Mouse (Mus musculus) embryonic facial prominence, embryonic 12.5 days (tissue): Measurements from ENCODE around the gene Sipa1l2. TPM values are rescaled to one million over a fixed set of nuclear protein-coding genes. Genes with fewer than 3 reads are reported as not detected.
A peak's percentile ranks its signal among the peaks of the same experiment; 100 is the strongest.

Source experiments
- ATAC-seq: fragments of 200-750 bp; cut with Nextera tagmentation; 2 replicates; pipeline ENCODE4 v1.8.0; 2017; ENCODE audit not compliant: insufficient number of reproducible peaks, insufficient read depth, low FRiP score, low TSS enrichment
- H3K27ac ChIP-seq: fragments of 300-500 bp; sonication (generic); 2 replicates; pipeline ENCODE4 v1.5.1; 2016; ENCODE audit warnings: mild to moderate bottlenecking
- H3K27me3 ChIP-seq: fragments of 300-500 bp; sonication (generic); 2 replicates; pipeline ENCODE4 v1.6.1; 2016; ENCODE audit warnings: mild to moderate bottlenecking, moderate library complexity
- H3K36me3 ChIP-seq: fragments of 300-500 bp; sonication (generic); 2 replicates; pipeline ENCODE4 v1.6.1; 2016; ENCODE audit warnings: mild to moderate bottlenecking
- H3K4me1 ChIP-seq: fragments of 300-500 bp; sonication (generic); 2 replicates; pipeline ENCODE4 v1.6.1; 2016
- H3K4me2 ChIP-seq: fragments of 300-500 bp; sonication (generic); replicated peaks from 2 replicates; pipeline ENCODE4 v1.6.1; 2016; ENCODE audit warnings: mild to moderate bottlenecking, moderate library complexity
- H3K4me3 ChIP-seq: fragments of 300-500 bp; sonication (generic); 2 replicates; pipeline ENCODE4 v1.5.1; 2016; ENCODE audit warnings: mild to moderate bottlenecking
- H3K9ac ChIP-seq: fragments of 300-500 bp; sonication (generic); 2 replicates; pipeline ENCODE4 v1.6.1; 2016; ENCODE audit warnings: mild to moderate bottlenecking, moderate library complexity
- H3K9me3 ChIP-seq: fragments of 300-500 bp; sonication (generic); 2 replicates; pipeline ENCODE4 v1.6.1; 2016; ENCODE audit warnings: mild to moderate bottlenecking, moderate library complexity
- WGBS: fragments of 180-500 bp; shearing (Covaris S2); methylation state at CpG from one replicate; pipeline ENCODE4 v1.1.7; 2016; 5-methylcytosine and 5-hydroxymethylcytosine counted together
- polyA plus RNA-seq: library from polyadenylated mRNA; unstranded; fragments of >200 nt; fragmentation: Nextera tagmentation; extraction: Ambion mirVana; gene quantifications from 2 replicates; pipeline ENCODE4 v1.2.1, GENCODE M21; 2016

The Sipa1l2 gene
- polyA plus RNA-seq, 1 experiment from 2014 or later, result 24.2 TPM

GRCm38 (mm10) chr8:125372596-125372995 lies 197.0 kb downstream of the Sipa1l2 start:
- ATAC-seq, result no peak
- no peaks in the 10 kb centered on the region for H3K9me3 ChIP-seq
- peaks cover 15% of the 10 kb centered on the region for H3K4me1 ChIP-seq
- H3K27me3 ChIP-seq, result no peaks in the 10 kb centered on the region
- H3K36me3 ChIP-seq, result no peaks in the 10 kb centered on the region
- 86% methylated on average over 4 of the region's 4 CpGs for WGBS
- H3K9ac ChIP-seq, result no peak overlapping the region
- H3K4me3 ChIP-seq, result no peak overlapping the region
- H3K4me2 ChIP-seq, result no peak overlapping the region
- H3K27ac ChIP-seq, result no peak overlapping the region

- Histone ChIP-seq H3K4me3 (no peak overlapping the region), H3K4me2 (no peak overlapping the region), H3K9me3 (no peaks in the 10 kb centered on the region), H3K27ac (0 out of 2 replicates have a peak overlapping the region, but pooled peaks have one; percentile 2), H3K9ac (no peak overlapping the region), H3K27me3 (no peaks in the 10 kb centered on the region; the same call in 1 of the 2 replicates), H3K4me1 (peaks cover 15% of the 10 kb centered on the region), H3K36me3 (no peaks in the 10 kb centered on the region)
- ATAC-seq, result 0 out of 2 replicates have a peak, but pooled peaks have one; percentile 17
- WGBS, result 47% methylated on average over 8 of the region's 8 CpGs
These were observed 199.9 kb downstream of the Sipa1l2 start for GRCm38 (mm10) chr8:125369491-125370236.

GRCm38 (mm10) chr8:125368341-125369035 lies 201.1 kb downstream of the Sipa1l2 start:
- Histone ChIP-seq H3K9ac (no peak overlapping the region), H3K4me2 (no peak overlapping the region), H3K9me3 (no peaks in the 10 kb centered on the region), H3K4me1 (peaks cover 15% of the 10 kb centered on the region), H3K27me3 (no peaks in the 10 kb centered on the region; the same call in 1 of the 2 replicates), H3K36me3 (no peaks in the 10 kb centered on the region), H3K4me3 (no peak overlapping the region), H3K27ac (no peak overlapping the region)
- 50% methylated on average over 4 of the region's 4 CpGs for WGBS
- no peak for ATAC-seq

Other genes starting within 250 kb of the Sipa1l2 start
- gene Map10, start 100.0 kb upstream of the Sipa1l2 start, polyA plus RNA-seq, result 7.1 and 8.1 TPM in 2 replicates
- 28.4 and 31.9 TPM in 2 replicates for gene Ntpcr, start 160.2 kb upstream of the Sipa1l2 start, polyA plus RNA-seq